Mouse (Mus musculus): Measurements from ENCODE around the gene Naxe. TPM values are rescaled to one million over a fixed set of nuclear protein-coding genes. Genes with fewer than 3 reads are reported as not detected.
A peak's percentile ranks its signal among the peaks of the same experiment; 100 is the strongest.

Naxe gene
- polyA plus RNA-seq, 1 experiment from 2014 or later: 137 TPM

DNA sequence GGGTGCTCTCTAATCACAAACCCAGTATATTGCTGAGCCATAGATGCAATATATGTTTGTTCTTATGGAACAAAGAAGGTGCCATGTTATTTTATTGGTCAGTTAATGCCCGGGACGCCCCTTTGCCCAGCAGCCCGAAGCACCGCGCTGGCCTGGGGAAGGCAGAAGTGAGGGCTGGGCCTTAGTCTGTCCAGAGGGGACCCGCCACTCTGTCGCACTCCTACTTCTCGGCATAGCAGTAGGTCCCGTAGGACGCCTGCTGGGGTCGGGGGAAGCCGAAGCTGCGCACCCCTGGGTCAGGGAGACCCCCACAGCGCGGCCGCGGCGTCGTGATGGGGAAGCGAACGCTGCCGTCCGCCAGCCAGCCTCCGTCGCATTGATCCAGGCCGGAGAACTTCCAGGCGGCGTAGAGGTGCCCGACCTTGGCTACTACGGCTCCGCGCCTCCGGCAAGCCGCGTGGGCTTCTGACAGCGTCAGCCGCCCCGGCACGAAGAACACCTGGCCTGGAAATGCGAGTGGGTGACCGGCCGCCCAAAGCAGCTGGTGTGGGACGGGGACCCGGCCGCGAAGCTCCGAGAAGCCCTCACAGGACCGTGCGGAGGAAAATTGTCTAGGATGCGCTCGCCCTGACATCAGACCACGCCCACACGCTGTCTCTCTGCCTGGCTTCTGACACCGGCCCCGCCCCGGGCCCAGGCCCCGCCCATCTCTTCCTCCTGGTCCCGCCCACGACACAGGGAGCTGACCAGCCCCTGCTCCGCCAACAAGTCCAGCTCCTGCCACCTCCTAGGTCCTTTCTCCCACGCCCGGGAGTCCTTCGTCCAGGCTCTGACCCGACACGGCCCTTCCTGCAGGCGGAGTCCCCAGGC, 35.7 kb downstream of the Naxe start:
- Histone ChIP-seq H3K27me3 (peaks cover 81% of the 10 kb centered on the region), H3K4me2 (peak overlapping the region; percentile 95), H3K27ac (no peak overlapping the region), H3K36me3 (no peaks in the 10 kb centered on the region), H3K9me3 (replicated peaks) (no peaks in the 10 kb centered on the region), H3K9ac (peak overlapping the region; percentile 32; the same call in 1 of the 2 replicates), H3K4me1 (replicated peaks) (peaks cover 17% of the 10 kb centered on the region), H3K4me3 (peak overlapping the region; percentile 57)
- ATAC-seq (replicated peaks; ENCODE audit: insufficient number of reproducible peaks, insufficient read depth, low FRiP score, low read depth): peak; percentile 89
- 1% methylated on average over 66 of the region's 66 CpGs for WGBS

DNA sequence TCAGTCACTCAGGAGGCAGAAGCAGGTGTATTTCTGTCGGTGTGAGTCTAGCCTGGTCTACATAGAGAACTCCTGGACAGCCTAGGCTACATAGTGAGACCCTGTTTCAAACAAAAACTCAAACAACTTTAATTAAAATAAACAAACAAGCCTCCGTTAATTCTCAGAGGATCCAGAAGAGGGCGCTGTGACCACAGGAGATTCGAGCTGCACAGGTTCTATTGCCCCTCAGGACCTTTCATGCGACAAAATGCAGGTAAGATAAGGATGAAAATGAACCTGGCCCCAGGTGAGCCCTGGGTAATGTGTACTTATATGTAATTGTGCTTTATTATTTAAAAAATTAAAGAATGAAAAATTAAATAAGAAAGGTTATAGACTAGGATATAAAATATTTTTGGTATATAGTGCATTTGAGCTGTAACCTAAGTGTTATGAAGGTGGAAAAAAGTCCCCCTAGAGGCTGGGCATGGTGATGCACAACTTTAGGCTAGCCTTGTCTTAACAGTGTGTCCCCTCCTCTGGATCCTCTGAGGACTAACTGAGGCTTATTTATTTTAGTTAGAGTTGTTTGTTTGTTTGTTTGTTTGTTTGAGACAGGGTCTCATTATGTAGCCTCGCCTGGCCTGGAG, 47.5 kb downstream of the Naxe start:
- Histone ChIP-seq H3K9ac (no peak overlapping the region), H3K27me3 (peaks cover 3% of the 10 kb centered on the region), H3K4me2 (no peak overlapping the region), H3K4me1 (replicated peaks) (peaks cover 6% of the 10 kb centered on the region), H3K36me3 (no peaks in the 10 kb centered on the region), H3K4me3 (no peak overlapping the region), H3K9me3 (replicated peaks) (no peaks in the 10 kb centered on the region), H3K27ac (no peak overlapping the region)
- ATAC-seq (replicated peaks; ENCODE audit: insufficient number of reproducible peaks, insufficient read depth, low FRiP score, low read depth): no peak
- WGBS: 8% methylated on average over 6 of the region's 6 CpGs

Other genes with a start within 250 kb of the Naxe start
- gene Pear1, start 234.2 kb downstream of the Naxe start, polyA plus RNA-seq (2015; fragmentation: Nextera tagmentation; extraction: Ambion mirVana): 17.4 and 25.4 TPM in 2 replicates
- gene Sh2d2a, start 211.7 kb downstream of the Naxe start, polyA plus RNA-seq (2015; fragmentation: Nextera tagmentation; extraction: Ambion mirVana): 0.37 and 3.8 TPM in 2 replicates
- gene Prcc, start 172.9 kb downstream of the Naxe start, polyA plus RNA-seq (2015; fragmentation: Nextera tagmentation; extraction: Ambion mirVana): 11.3 and 12.7 TPM in 2 replicates
- gene Hdgf, start 152.2 kb downstream of the Naxe start, polyA plus RNA-seq (2015; fragmentation: Nextera tagmentation; extraction: Ambion mirVana): 134 and 161 TPM in 2 replicates
- gene Mrpl24, start 139.0 kb downstream of the Naxe start, polyA plus RNA-seq (2015; fragmentation: Nextera tagmentation; extraction: Ambion mirVana): 59.2 and 60.6 TPM in 2 replicates
- 23.9 and 33.3 TPM in 2 replicates for gene Isg20l2, start 128.2 kb downstream of the Naxe start, polyA plus RNA-seq (2015; fragmentation: Nextera tagmentation; extraction: Ambion mirVana)
- gene Rrnad1, start 127.8 kb downstream of the Naxe start, polyA plus RNA-seq (2015; fragmentation: Nextera tagmentation; extraction: Ambion mirVana): 12.2 and 17.4 TPM in 2 replicates
- gene Crabp2, start 109.8 kb downstream of the Naxe start, polyA plus RNA-seq (2015; fragmentation: Nextera tagmentation; extraction: Ambion mirVana): 4.1 and 20.1 TPM in 2 replicates
- 14.8 and 16.1 TPM in 2 replicates for gene Nes, start 87.4 kb downstream of the Naxe start, polyA plus RNA-seq (2015; fragmentation: Nextera tagmentation; extraction: Ambion mirVana)
- gene Bcan, start 58.3 kb downstream of the Naxe start, polyA plus RNA-seq (2015; fragmentation: Nextera tagmentation; extraction: Ambion mirVana): 0.24 and 0.34 TPM in 2 replicates
- 0.15 TPM in 1 of 2 replicates, not detected in the other for gene Hapln2, start 30.9 kb downstream of the Naxe start, polyA plus RNA-seq (2015; fragmentation: Nextera tagmentation; extraction: Ambion mirVana)
- gene Gpatch4, start 15.4 kb downstream of the Naxe start, polyA plus RNA-seq (2015; fragmentation: Nextera tagmentation; extraction: Ambion mirVana): 15.4 and 20.6 TPM in 2 replicates
- gene Ttc24, start 19.8 kb upstream of the Naxe start, polyA plus RNA-seq (2015; fragmentation: Nextera tagmentation; extraction: Ambion mirVana): 0.32 TPM in 1 of 2 replicates, not detected in the other
- gene Iqgap3, start 23.5 kb upstream of the Naxe start, polyA plus RNA-seq (2015; fragmentation: Nextera tagmentation; extraction: Ambion mirVana): 21.1 and 25.1 TPM in 2 replicates
- 35.4 and 43.2 TPM in 2 replicates for gene Mef2d, start 83.9 kb upstream of the Naxe start, polyA plus RNA-seq (2015; fragmentation: Nextera tagmentation; extraction: Ambion mirVana)
- gene Rhbg, start 196.2 kb upstream of the Naxe start, polyA plus RNA-seq (2015; fragmentation: Nextera tagmentation; extraction: Ambion mirVana): 0.13 and 0.14 TPM in 2 replicates
- 0.20 TPM in 1 of 2 replicates, not detected in the other for gene Gm38392, start 228.7 kb upstream of the Naxe start, polyA plus RNA-seq (2015; fragmentation: Nextera tagmentation; extraction: Ambion mirVana)
- 11.8 and 14.0 TPM in 2 replicates for gene Tsacc, start 238.5 kb upstream of the Naxe start, polyA plus RNA-seq (2015; fragmentation: Nextera tagmentation; extraction: Ambion mirVana)
- gene Cct3, start 238.6 kb upstream of the Naxe start, polyA plus RNA-seq (2015; fragmentation: Nextera tagmentation; extraction: Ambion mirVana): 322 and 382 TPM in 2 replicates

Measured in heart, embryonic 15.5 days (tissue).